Mouse (Mus musculus) c-Kit-positive CD71-negative TER-119-negative erythroid progenitor cells, embryonic 14.5 days (primary cell): ENCODE data around the gene Bmp2k.

ENCODE experiments used
- DNase-seq: peaks from one replicate; pipeline ENCODE4 v3.0.0-alpha.2; 2013; ENCODE audit warnings: low read depth

Gene Bmp2k

DNA sequence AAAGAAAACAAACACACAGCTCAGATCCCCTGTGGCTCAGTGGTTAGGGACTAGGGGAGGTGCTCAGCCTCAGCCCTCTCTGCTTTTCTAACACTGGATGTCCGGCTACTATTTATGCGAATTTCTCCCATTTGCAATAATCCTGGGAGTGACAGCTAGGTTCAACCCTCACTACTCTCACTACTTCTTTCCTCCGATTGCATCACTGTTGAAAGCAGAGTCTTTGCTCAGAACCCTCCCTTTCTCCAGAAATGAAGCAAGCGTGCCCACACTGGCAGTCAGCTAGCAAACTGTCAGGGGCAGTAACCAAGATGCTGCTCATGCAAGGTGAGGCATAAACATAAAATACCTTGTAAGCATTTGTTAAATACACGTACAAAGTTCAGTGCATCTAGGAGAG lies 110.8 kb downstream of the Bmp2k start:
- DNase-seq: no peak

DNA sequence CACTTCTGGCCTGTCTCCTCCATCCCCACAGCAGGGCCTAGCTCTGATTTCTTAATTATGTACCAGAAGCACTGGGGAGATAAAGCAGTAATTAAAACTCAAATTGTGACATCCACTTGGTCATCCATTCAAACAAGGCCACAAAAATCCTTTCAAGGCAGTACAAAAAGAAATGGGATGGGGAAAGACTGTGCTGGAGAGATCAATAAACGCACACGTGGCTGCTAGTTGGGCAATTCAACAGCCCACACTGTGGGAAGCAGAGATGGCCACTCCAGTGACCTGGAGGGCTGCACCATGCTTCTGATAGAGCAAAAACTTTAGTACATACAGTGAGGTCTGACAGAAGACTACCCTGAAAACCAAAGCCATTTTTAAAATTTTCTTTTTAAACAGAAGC lies 112.6 kb downstream of the Bmp2k start:
- DNase-seq: no peak

DNA sequence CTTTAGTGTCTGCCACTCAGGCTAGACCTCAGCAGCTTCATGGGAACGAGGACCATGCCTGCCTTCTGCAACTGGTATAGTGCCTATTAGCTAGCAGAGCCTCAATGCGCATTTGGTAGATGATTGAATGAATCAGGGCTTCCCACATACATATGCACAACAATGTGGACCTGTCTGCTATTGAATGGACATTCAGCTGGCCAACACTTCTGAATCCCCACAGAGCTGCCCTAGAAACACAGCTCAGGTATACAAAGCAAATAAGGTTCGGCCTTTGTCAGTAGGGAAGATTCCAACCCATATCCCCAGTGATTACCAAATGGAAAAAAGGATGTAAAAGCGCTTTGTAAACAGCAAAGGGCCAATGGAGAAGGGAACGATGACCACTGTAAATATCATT lies 113.2 kb downstream of the Bmp2k start:
- no peak for DNase-seq

DNA sequence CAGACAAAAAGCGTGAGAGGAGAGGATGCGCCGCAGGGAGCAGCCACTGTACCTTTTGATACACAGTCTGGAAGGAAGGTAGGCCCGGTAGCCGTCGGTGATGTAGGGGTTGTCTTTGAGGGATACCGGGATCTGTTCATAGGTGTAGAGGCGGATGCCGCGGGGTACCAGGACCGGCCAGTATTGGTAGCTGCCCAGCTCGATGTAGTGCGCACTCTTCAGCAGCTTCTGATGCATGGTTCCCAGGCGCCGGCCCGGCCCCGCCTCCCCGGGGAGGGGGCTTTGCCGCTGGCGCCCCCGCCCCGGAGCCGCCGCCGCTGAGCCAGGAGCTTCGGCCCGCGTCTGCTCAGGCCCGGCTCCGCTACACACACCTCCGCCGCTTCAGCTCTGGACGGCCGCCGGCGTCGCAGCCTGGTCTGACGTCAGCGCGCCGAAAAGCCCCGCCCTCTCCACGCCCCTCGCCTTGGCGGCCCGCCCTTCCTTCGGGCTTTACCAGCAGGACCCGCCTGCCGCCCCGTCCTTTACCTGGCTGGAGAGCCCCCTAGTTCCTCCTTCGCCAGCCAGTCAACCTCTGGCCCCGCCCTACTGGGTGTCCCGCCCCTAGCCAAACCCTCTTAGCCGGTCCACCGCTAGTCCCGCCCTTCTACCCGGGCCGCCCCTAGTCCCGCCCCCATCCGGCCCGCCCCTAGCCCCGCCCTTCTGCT lies 113.9 kb downstream of the Bmp2k start, which contains the start of gene Paqr3:
Gene Paqr3 (minus strand): TSS at position 390 of the 704 bp plus-strand sequence.
- DNase-seq: peak; percentile 72

DNA sequence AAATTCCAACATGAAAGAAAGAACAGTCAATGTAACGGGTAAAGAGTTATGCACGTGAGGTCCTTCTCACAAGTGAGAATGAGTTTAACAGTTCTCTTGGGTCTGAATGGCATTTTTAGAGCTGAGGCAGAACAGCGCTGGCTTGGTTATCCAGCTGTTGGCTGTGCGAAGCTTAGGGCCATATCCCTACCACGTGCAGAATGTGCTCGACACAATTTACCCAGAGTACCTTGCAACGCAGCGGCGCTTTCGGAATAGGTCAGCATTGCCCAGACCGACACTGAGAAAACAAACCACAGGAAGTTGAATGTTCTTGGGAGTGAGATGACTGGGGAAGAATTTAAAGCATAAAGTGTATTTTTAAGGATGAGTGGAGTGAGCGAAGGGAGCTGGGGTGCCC lies 127.5 kb downstream of the Bmp2k start:
- no peak for DNase-seq

DNA sequence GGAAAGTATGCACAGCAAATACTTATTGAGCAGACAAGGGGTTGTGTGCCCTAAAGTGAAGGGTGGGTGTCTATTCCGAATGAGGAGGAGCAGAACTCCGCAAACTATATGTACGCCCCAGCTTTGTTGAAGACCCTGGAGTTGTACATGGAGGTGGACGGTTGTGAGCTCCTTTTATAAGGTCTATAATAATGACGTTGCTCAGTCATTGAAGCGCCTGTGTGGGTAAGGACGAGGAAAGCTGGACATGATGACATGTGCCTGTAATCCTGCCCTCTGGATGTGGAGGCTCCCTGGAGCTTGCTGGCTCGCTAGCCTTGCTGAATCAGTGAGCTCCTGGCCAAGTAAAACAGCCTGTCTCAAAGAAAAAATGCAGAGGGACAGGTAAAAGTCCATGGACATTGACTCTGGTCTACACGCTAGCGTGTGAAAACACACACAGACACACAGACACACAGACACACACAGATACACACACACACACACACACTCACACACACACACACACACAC lies 128.0 kb downstream of the Bmp2k start:
- no peak for DNase-seq

DNA sequence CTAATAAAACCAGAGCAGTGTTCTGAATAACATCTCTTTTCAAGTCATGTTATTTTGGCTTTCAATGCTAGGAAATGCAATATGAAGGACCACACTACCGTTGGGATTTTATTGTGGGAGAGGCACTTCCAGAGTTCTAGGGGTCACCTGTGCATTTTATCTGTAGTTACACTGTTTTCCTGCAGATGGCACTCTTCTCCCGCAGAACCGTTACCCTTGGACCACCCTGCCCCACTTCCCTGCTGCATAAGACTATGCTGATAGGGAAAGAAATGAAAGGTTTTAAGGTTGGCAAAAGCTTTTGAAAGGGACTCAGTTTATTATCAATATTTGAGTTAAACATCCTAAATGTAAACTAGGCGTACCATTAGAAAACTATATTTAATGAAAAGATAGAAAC lies 128.5 kb downstream of the Bmp2k start:
- DNase-seq: peak; percentile 28

DNA sequence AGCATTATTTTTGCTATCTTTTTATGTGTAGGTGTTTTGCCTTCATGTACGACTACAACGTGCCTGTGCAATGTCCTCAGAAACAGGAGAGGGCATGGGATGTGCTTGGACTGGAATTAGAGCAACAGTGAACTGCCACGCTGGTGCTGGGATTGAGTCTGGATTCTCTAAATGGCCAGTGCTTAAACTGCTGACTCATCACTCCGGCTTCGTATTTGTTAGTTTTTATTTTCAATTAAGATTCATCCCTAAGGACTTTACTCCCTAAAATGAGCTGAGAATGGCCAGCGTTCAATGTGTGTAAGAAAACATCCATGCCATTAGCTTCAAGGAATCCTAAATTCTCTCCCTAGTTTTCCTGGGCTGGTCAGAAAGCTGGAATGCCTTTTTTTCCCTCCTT lies 129.8 kb downstream of the Bmp2k start:
- DNase-seq: no peak

DNA sequence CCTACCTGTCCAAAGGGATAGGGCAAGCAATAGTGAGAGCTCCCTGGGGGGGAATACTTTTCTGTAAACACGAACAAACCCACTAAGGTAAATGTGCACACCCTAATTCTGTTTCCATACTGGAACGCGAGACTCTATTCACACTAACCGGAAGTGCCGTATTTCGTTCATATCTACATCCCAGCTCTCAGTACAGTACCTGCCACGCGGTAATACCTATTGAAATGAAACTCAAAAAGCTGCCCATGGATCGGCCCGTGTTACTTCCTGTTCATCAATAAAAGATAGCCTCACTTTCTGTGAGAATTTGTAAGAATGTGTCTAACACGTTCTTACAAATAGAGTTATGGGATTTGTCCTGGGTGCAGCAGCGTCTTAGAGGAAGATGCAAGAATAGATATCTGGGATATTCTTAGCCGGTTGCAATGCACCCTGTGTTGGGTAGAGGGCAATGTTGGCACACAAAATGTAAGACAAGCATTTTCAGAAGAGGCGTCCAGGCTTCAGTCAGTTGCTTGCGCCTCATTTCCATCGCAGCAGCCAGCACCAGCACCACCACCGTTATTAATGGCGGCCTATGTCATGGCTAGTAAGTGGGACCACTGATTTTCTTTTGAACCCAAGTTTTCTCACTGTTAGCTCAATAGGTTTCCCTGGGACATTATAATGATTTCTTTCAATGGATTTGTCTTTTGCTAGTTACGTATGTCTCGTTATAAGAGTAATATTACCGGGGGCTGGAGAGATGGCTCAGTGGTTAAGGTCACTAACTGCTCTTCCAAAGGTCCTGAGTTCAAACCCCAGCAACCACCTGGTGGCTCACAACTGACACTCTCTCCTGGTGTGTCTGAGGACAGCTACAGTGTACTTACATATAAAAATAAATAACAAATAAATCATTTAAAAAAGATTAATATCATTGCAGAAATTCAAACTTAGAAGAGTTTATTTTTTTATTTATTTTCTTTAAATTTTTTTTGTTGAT lies 131.0 kb downstream of the Bmp2k start:
- peak; percentile 44 for DNase-seq

DNA sequence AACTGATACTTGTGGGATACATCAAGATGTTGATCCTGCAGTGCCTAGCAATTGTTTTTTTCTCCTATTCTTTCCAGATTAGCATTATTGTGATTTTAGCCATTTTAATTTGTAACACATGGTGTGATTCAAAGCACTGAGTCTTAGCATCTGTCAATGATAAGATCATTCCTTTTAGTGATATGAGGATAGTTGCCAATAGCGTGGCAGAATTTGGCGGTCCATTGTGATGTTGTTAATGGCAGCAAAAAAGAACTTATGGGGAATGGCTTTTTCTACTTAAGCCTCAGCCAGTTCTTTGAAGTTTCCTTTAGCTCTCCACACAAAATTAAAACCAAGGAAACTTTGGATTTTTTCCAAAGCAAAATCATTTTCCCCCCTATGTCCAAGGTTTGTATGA lies 132.1 kb downstream of the Bmp2k start:
- no peak for DNase-seq

DNA sequence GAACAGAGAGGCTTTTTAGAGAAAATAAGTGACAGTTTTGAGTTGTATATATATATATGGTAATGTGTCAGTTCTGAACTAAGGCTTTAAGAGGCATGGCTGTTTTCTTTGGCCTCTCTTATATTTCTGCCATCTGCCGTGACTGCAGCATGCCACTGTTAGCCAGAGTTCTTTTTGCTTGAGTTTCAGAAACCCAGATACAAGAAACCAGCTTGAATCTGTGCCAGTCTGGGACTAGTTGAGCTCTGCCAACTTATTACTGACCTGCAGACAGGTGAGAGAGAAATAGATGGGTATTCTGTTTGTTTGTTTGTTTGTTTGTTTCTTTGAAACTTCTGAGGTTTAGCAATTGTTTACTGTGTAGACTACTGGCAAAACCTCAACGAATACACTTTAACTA lies 137.8 kb downstream of the Bmp2k start:
- DNase-seq: no peak
